Mouse (Mus musculus) lung, postnatal 0 days (tissue): ENCODE data around the gene Slc25a43.
A peak's percentile ranks its signal among the peaks of the same experiment; 100 is the strongest.

ENCODE experiments used
- CTCF ChIP-seq: IDR thresholded peaks from 2 replicates; pipeline ENCODE4 v1.5.1; 2016; ENCODE audit warnings: antibody characterized with exemption, mild to moderate bottlenecking
- EP300 ChIP-seq: IDR thresholded peaks from 2 replicates; pipeline ENCODE4 v1.6.1; 2016; ENCODE audit warnings: antibody characterized with exemption, mild to moderate bottlenecking, control low read depth

DNA sequence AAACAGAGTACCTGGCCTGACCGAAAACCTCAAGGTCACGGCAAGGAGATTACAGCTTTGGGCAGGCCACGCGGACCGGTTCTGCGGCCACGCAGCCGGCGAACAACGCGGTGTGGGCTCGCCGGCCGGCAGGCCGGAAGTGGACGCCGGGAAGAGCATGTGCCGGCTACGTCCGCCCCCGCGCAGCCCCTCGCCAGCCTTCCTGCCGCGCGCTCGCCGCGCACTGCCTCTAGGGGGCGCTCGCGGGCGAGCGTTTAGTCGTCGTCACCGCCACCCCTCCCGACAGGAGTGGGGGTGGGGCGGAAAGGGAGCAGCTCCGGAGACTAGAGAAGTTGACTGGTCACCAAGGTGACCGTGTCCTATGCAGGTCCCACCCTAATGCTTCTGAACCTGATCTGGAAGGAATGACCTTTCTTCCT lies 52.7 kb downstream of the Slc25a43 start:
- TF ChIP-seq CTCF (peak; percentile 87), EP300 (no peak)
